ENCODE assay signal across 8 mouse cellular contexts in genomic region chr6:30804389-30805052, GRCm38 (mm10).
DNase-seq lines count a peak whose midpoint lies in the region; ATAC-seq lines count a peak whose summit lies in the region.
"Not testable (repeated sequence)": the region's sequence is repeated elsewhere in the genome, so short reads cannot be mapped to it uniquely, and the experiment has no call there.

No protein-coding gene starts in this region.

- peak; percentile 19 to 24 for DNase-seq in adrenal gland, postnatal 4 days (ENCODE audit: low spot score in 2 of 2)
- peak; percentile 70 for DNase-seq in forebrain, embryonic 11.5 days (ENCODE audit: low spot score)
- DNase-seq in midbrain, embryonic 14.5 days = peak; percentile 26
- peak; percentile 25 for DNase-seq in skeletal muscle tissue, adult 2 months (ENCODE audit: low read depth, low spot score)
- peak; percentile 31 for DNase-seq in yolk sac, embryonic 10.5 days (ENCODE audit: low spot score)

- H3K4me3 ChIP-seq in forebrain, embryonic 11.5 days (ENCODE audit: low read depth, low read length); heart, embryonic 13.5 days; kidney, embryonic 15.5 days (replicated peaks); limb, embryonic 15.5 days; midbrain, embryonic 14.5 days (replicated peaks; ENCODE audit: low read depth, low read length): not testable (repeated sequence)

- H3K4me1 ChIP-seq in forebrain, embryonic 11.5 days (replicated peaks; ENCODE audit: control insufficient read depth, insufficient read depth, low read length); heart, embryonic 13.5 days; kidney, embryonic 15.5 days; limb, embryonic 15.5 days; midbrain, embryonic 14.5 days (ENCODE audit: control insufficient read depth, insufficient read depth, low read length): not testable (repeated sequence)

- 78% methylated on average over 6 of the region's 6 CpGs for WGBS in forebrain, embryonic 11.5 days
- WGBS in heart, embryonic 13.5 days = 63% methylated on average over 6 of the region's 6 CpGs
- WGBS in kidney, embryonic 15.5 days = 74% methylated on average over 6 of the region's 6 CpGs
- 74% methylated on average over 6 of the region's 6 CpGs for WGBS in limb, embryonic 15.5 days
- 81% methylated on average over 6 of the region's 6 CpGs for WGBS in midbrain, embryonic 14.5 days

- H3K36me3 ChIP-seq in forebrain, embryonic 11.5 days (ENCODE audit: control insufficient read depth, insufficient read depth, low read length); limb, embryonic 15.5 days: not testable (repeated sequence)
- H3K36me3 ChIP-seq in heart, embryonic 13.5 days = peaks cover 37% of the 10 kb centered on the region
- peaks cover 26% of the 10 kb centered on the region for H3K36me3 ChIP-seq in kidney, embryonic 15.5 days
- peaks cover 47% of the 10 kb centered on the region for H3K36me3 ChIP-seq in midbrain, embryonic 14.5 days (ENCODE audit: control insufficient read depth, insufficient read depth, low read length)

- H3K27ac ChIP-seq in forebrain, embryonic 11.5 days (ENCODE audit: low read depth, low read length); heart, embryonic 13.5 days (replicated peaks); kidney, embryonic 15.5 days; midbrain, embryonic 14.5 days (replicated peaks; ENCODE audit: low read depth, low read length): not testable (repeated sequence)
- 0 out of 2 replicates have a peak overlapping the region, but pooled peaks have one; percentile 0 for H3K27ac ChIP-seq in limb, embryonic 15.5 days

- H3K4me2 ChIP-seq in forebrain, embryonic 11.5 days (ENCODE audit: low read depth, low read length, severe bottlenecking); heart, embryonic 13.5 days; kidney, embryonic 15.5 days; limb, embryonic 15.5 days; midbrain, embryonic 14.5 days (ENCODE audit: low read length): not testable (repeated sequence)

- not testable (repeated sequence) for H3K9me3 ChIP-seq in forebrain, embryonic 11.5 days (ENCODE audit: control insufficient read depth, low read length); heart, embryonic 13.5 days; kidney, embryonic 15.5 days (replicated peaks); limb, embryonic 15.5 days; midbrain, embryonic 14.5 days (ENCODE audit: control insufficient read depth, low read length)

- not testable (repeated sequence) for H3K9ac ChIP-seq in forebrain, embryonic 11.5 days (ENCODE audit: low read length); heart, embryonic 13.5 days; kidney, embryonic 15.5 days; limb, embryonic 15.5 days; midbrain, embryonic 14.5 days (replicated peaks; ENCODE audit: low read length)

- ATAC-seq in forebrain, embryonic 11.5 days (replicated peaks; ENCODE audit: low FRiP score) = peak; percentile 85
- peak; percentile 73 for ATAC-seq in heart, embryonic 13.5 days (ENCODE audit: extremely low read depth, insufficient number of reproducible peaks, low FRiP score, low TSS enrichment)
- peak; percentile 92 for ATAC-seq in kidney, embryonic 15.5 days (replicated peaks; ENCODE audit: low FRiP score)
- ATAC-seq in limb, embryonic 15.5 days (ENCODE audit: insufficient number of reproducible peaks, low FRiP score, low TSS enrichment, low read depth) = peak; percentile 92
- peak; percentile 85 for ATAC-seq in midbrain, embryonic 14.5 days (ENCODE audit: low FRiP score, low TSS enrichment)

- H3K27me3 ChIP-seq in forebrain, embryonic 11.5 days (ENCODE audit: control insufficient read depth, insufficient read depth, low read length); heart, embryonic 13.5 days (replicated peaks); kidney, embryonic 15.5 days; limb, embryonic 15.5 days; midbrain, embryonic 14.5 days (ENCODE audit: control insufficient read depth, insufficient read depth, low read length): not testable (repeated sequence)
